Mouse (Mus musculus): Measurements from ENCODE around the gene Tent5d. TPM values are rescaled to one million over a fixed set of nuclear protein-coding genes. Genes with fewer than 3 reads are reported as not detected.

Tent5d gene
- 2.9 TPM for polyA plus RNA-seq (2014; fragmentation: Illumina TruSeq; extraction: RNeasy Lipid Tissue Mini Kit (QIAGEN cat#74804); ENCODE audit: low read depth, low replicate concordance)

GRCm38 (mm10) chrX:107792290-107792689 is at the start of gene Tent5d:
Tent5d (plus strand) TSS chrX:107792590.

GRCm38 (mm10) chrX:107816218-107816554 is 23.8 kb downstream of the Tent5d start, which contains the start of gene 2610002M06Rik:
2610002M06Rik (minus strand) TSS chrX:107816334.

Other genes with a start within 250 kb of the Tent5d start
- gene Tbx22, start 124.6 kb upstream of the Tent5d start, polyA plus RNA-seq (2014; fragmentation: Illumina TruSeq; extraction: RNeasy Lipid Tissue Mini Kit (QIAGEN cat#74804); ENCODE audit: low read depth, low replicate concordance) = 5.0 TPM
- 15.4 TPM for gene 2610002M06Rik, start 23.7 kb downstream of the Tent5d start, polyA plus RNA-seq (2014; fragmentation: Illumina TruSeq; extraction: RNeasy Lipid Tissue Mini Kit (QIAGEN cat#74804); ENCODE audit: low read depth, low replicate concordance)
- gene Gm732, start 155.9 kb downstream of the Tent5d start, polyA plus RNA-seq (2014; fragmentation: Illumina TruSeq; extraction: RNeasy Lipid Tissue Mini Kit (QIAGEN cat#74804); ENCODE audit: low read depth, low replicate concordance) = 0.56 TPM

Measured in adipose tissue, adult 10 weeks (tissue).